Mouse (Mus musculus) fibroblast of lung, adult 2 months (primary cell): ENCODE data around the gene Pacsin3.

ENCODE experiments used
- DNase-seq: peaks from one replicate; pipeline ENCODE4 v3.0.0-alpha.2; 2011; ENCODE audit warnings: low read depth

Pacsin3 gene

GRCm38 (mm10) chr2:91259493-91259892 is 3.7 kb downstream of the Pacsin3 start:
- DNase-seq: no peak

GRCm38 (mm10) chr2:91263692-91264660 is 8.2 kb downstream of the Pacsin3 start:
- no peak for DNase-seq

- DNase-seq: peak; percentile 95
Measured at GRCm38 (mm10) chr2:91264711-91265681, 9.2 kb downstream of the Pacsin3 start, which contains the start of gene Arfgap2. Gene Arfgap2, plus strand, starts transcription at chr2:91264974.

GRCm38 (mm10) chr2:91268042-91268441 is 12.3 kb downstream of the Pacsin3 start:
- DNase-seq: no peak

GRCm38 (mm10) chr2:91268706-91269105 is 13.0 kb downstream of the Pacsin3 start:
- DNase-seq: no peak

GRCm38 (mm10) chr2:91269687-91270133 is 14.0 kb downstream of the Pacsin3 start:
- no peak for DNase-seq

GRCm38 (mm10) chr2:91278749-91279371 is 23.1 kb downstream of the Pacsin3 start:
- no peak for DNase-seq

- no peak for DNase-seq
Measured at GRCm38 (mm10) chr2:91279372-91279755, 23.6 kb downstream of the Pacsin3 start.

GRCm38 (mm10) chr2:91281366-91281765 is 25.6 kb downstream of the Pacsin3 start:
- no peak for DNase-seq

GRCm38 (mm10) chr2:91283972-91284371 is 28.2 kb downstream of the Pacsin3 start:
- DNase-seq: no peak

GRCm38 (mm10) chr2:91284375-91285199 is 28.8 kb downstream of the Pacsin3 start:
- no peak for DNase-seq

- no peak for DNase-seq
Measured at GRCm38 (mm10) chr2:91285885-91286505, 30.2 kb downstream of the Pacsin3 start.

- no peak for DNase-seq
Measured at GRCm38 (mm10) chr2:91287563-91287962, 31.8 kb downstream of the Pacsin3 start.

GRCm38 (mm10) chr2:91291197-91292007 is 35.6 kb downstream of the Pacsin3 start:
- DNase-seq: no peak

GRCm38 (mm10) chr2:91294226-91294625 is 38.5 kb downstream of the Pacsin3 start:
- DNase-seq: no peak

GRCm38 (mm10) chr2:91295895-91296294 is 40.1 kb downstream of the Pacsin3 start:
- no peak for DNase-seq

- DNase-seq: peak; percentile 87
Measured at GRCm38 (mm10) chr2:91299156-91299555, 43.4 kb downstream of the Pacsin3 start.

- no peak for DNase-seq
Measured at GRCm38 (mm10) chr2:91300784-91301183, 45.0 kb downstream of the Pacsin3 start.

GRCm38 (mm10) chr2:91301836-91302235 is 46.1 kb downstream of the Pacsin3 start:
- DNase-seq: no peak

- no peak for DNase-seq
Measured at GRCm38 (mm10) chr2:91302845-91303244, 47.1 kb downstream of the Pacsin3 start.
